Mouse (Mus musculus): ENCODE results near the gene Gpx4.

Gene Gpx4

GRCm38 (mm10) chr10:80074813-80075601, 28.0 kb downstream of the Gpx4 start:
- DNase-seq: peak; percentile 72

GRCm38 (mm10) chr10:80075924-80076323, 29.0 kb downstream of the Gpx4 start:
- DNase-seq: no peak

DNA sequence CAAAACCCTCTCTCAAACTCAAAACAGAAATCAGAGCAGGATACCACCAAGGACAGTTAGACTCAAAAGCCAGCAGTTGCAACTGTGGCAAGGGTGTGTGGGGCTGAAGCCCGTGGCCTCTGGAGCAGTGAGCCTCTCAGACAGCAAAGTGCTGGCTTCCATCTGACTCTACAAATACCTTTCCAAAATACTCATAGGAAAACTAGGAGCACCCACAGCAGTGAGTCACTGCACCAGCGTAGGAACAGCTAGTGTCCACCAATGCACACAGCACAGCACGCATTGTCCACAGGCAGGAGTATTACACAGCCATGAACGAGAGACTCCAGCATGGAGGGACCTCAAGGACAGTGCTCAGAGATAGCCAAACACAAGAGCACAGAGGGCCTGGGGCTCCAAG, 29.4 kb downstream of the Gpx4 start:
- no peak for DNase-seq

DNA sequence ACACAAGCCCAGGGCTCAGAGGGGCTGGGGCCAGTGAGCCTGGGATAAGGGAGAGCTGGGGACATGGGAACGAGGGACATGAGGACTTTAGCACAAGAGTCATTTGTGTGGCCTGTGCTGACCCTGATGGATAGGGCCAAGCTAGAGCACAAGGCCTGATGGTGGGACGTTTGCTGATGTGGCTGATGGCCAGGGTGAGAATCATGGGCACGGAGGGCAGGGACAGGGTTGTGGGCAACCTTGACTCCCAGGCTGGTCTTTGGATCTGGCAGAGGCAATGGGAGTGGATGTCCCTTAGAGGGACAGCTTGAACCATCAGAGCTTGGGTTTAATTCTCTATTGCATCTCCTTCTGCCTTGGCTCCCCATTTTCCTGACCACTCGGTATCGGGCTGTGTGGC, 30.3 kb downstream of the Gpx4 start:
- DNase-seq: no peak

GRCm38 (mm10) chr10:80078366-80078765, 31.4 kb downstream of the Gpx4 start:
- no peak for DNase-seq

DNA sequence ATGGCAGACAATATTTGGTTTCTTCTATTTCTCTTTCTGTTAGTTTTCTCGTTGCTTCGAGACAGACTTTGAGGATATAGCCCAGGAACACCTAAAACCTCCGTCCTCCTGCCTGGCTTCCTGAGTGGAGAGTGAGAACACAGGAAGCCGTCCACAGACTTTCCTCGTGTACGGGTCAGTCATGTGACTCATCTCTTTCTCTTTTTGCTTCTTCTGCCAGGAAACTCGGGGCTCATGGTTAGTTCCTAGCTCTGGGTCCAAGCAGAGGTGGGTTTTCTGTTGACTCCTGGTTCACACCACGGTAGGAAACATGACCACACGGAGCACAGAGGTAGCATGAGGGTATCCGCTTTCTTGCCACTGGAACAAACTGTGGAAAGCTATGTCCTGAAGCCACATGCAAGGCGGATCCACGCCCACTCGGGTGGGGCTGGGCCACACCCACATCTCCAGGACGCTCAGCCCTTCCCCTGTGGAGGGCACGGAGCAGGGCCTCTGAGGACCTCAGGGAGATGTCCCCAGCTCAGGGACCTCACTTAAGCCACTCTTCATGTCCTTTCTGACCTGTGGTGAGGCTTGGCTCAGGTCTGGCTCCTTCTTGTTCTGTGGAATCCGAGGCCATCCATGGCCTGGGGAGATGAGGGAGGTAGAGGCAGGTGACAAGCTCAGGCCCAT, 33.6 kb downstream of the Gpx4 start:
- DNase-seq: no peak

GRCm38 (mm10) chr10:80081075-80081474, 34.1 kb downstream of the Gpx4 start:
- DNase-seq: no peak

DNA sequence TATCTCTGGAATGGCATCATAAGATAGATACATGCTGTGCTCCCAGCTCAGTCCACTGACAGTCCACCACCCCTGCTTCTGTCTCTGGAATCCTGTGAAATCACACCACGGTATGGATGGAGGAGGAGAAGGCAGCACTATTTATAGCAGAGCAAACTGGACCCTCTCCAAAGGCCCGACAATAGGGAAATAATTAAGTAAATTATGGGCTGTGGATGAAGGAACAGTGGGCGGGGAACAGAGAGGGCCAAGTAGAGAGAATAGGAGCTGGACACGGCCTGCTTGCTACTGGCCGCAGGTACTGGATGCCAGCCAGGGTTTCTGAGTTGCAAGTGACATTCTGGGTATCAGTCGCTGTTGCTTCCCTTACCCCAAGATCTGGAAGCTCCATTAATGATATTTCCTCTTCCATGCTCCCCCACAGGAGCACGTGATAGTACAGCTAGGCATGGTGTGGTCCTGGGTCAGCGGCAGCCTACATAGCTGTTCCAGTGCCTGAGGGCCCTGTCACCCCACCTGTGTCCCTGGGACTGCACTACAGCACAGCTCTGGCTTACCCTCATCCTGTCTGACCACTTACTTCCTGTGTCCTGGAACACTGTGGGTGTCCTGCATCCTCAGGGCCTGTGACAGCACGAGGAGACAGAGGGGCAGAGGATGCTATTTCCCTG, 38.0 kb downstream of the Gpx4 start:
- peak; percentile 63 for DNase-seq

DNA sequence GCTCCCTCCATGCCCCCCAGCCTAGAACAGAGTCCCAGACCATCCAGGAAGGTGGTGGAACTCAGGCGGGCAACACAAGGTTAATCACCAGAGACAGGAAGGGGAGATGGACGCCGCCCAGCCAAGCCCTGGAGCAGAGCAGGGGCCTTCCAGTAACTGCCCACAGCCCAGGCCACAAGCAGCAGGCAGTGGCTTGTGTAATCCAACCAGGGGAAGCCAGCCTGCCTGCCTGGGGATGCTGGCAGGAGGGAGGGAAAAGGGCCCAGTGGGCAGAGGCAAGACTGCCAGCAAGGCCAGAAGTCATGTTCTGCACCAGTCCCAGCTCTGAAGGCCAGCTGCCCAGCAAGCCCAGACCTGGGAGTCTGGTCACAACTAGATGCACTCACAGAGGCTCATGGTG, 39.9 kb downstream of the Gpx4 start:
- no peak for DNase-seq

DNA sequence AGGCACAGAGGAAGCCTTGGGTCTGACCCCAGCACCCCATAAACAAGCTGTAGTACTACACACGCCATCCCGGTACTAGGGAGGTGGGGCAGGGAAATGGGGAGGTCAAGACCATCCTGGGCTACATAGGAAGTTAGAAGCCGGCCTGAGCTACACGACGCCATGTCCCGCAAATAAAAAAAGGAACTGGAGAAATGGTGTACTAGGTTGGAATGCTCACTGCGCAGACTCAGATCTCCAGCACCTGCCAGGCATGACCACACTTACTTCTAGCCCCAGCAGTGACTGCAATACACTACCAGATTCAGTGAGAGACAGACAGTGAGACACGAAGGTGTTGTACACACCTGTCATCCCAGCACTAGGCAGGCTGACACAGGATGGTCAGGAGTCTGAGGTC, 40.5 kb downstream of the Gpx4 start:
- no peak for DNase-seq

DNA sequence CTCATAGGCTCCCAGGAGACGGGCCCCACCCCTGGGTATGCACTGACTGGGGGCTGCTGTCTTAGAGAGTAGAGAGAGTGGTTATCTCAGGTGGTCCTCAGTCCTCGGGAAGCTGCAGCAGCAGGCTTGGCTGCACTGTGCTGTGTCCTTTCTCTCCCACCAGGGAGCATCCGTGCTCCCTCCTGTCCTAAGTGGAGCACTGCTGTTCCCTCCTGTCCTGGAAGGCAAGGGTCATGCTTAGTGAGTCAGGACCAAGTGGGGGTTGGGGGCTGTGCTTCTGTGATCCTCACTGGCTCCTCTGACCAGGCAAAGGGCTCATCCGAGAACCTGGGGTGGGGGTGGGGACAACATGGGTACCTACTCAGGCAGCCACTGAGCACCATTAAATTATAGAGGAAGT, 42.2 kb downstream of the Gpx4 start:
- DNase-seq: peak; percentile 64

GRCm38 (mm10) chr10:80091527-80091926, 44.6 kb downstream of the Gpx4 start:
- DNase-seq: no peak

- DNase-seq: no peak
Measured at GRCm38 (mm10) chr10:80092690-80093089, 45.7 kb downstream of the Gpx4 start.

DNA sequence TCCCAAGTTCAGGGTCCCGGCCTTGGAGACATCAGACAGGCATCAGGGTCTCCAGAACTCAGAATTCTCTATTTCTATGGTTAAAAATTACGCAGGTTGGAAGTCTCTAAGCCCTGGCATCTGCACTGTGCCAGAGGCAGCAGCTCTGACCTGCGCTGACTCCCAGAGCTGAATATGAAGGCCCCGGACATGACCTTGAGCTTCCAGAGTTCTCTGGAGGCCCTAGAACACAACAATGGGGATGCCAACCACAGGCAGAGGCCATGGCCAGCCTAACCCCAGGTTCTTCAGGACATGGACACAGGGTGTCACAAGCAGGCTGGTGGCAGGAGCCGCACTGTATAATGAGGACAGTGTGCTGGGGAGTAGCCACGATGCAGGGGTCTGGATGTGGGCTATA, 47.1 kb downstream of the Gpx4 start:
- no peak for DNase-seq

GRCm38 (mm10) chr10:80094684-80095083, 47.7 kb downstream of the Gpx4 start:
- peak; percentile 75 for DNase-seq

DNA sequence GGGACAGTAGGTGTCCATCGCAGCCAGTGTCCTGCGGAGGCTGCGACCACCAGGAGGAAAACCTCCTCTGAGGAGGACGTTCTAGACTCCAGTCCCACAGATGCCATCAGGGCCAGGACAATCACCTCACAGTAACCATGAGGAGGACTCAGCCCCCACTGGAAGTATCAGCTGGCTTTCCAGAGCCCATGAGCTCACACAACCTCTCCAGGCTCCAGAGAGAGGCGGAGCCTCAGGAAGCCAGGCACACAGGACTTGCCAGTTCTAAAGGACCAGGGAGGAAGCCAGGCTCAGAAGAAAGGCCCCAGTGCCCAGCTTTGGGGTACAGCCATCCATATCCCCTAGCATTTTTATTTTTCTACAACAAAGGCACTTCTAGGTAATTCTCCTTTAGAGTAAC, 48.6 kb downstream of the Gpx4 start:
- DNase-seq: no peak

DNA sequence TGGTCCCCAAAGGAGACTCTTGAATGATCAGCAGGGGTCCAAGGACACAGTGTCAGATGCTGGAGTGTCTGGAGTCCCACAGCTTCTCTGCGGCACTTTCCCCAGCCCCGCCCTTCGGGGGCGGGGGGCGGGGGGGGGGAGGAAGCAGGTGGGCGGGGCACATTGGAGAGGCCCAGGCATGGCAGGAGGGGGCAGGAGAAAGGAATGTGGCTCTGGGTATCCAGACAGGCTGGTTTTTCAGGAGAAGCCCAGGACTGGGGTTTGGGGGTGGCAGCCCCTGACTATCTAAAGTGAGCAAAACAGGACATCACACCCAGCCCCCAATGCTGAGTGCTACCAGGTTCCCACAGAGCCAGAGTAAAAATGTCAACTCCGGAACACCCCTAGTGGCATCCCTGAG, 50.3 kb downstream of the Gpx4 start:
- no peak for DNase-seq

GRCm38 (mm10) chr10:80098630-80099029, 51.7 kb downstream of the Gpx4 start:
- DNase-seq: no peak

DNA sequence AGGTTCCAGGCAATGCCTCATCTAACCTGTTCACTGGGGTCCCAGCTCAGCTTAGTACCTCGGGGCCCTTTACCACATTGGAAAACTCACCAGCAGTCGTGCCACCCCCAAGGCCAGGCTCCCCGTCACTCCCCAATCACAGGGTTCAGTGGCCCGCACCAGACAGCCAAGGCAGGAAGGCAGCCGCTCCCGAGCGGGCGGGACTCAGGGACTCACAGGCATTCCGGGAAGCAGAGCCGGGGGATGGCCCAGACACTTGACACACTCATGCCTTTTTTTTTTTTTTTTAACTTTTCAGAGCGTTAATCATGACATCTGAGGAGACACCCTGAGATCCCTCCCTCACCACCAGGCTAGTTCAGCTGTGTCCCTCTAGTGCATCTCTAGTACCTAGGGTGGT, 54.0 kb downstream of the Gpx4 start:
- peak; percentile 49 for DNase-seq

GRCm38 (mm10) chr10:80102216-80102915, 55.4 kb downstream of the Gpx4 start:
- peak; percentile 85 for DNase-seq

DNA sequence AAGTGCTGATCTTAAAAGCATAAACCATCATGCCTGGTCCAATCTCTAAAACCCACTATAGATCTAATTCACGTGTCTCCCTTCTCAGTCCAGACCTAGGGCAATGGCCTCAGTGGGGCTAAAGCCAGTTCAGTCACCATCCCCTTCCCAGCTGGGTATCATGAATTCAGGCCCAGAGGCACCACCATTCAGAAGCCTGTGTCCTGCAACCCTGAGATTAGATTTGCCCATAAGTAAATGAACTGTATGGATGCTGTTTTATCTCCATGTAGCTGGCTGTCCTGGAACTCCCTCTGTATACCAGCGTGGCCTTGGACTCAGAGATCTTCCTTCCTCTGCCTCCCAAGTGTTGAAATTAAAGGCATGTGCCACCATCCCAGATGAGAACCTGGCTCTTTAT, 56.1 kb downstream of the Gpx4 start:
- no peak for DNase-seq

DNA sequence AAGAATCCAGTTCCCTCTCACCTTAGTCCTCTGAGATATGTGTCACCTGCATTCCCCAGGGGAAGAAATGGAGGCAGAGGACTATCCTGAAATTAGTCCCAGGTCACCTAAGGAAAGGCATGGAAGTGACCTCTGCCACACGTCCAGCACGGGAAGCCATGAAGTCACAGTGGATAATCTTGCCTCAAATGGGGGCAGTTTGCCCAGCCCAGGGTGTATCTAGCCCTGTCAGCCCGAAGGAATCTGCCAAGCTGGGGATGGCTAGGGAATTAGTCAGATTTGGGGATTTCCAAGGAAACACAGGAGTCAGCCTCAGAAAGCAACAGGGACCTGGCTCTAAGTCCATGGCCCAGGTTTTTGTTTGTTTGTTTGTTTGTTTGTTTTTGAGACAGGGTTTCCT, 57.2 kb downstream of the Gpx4 start:
- DNase-seq: no peak

DNA sequence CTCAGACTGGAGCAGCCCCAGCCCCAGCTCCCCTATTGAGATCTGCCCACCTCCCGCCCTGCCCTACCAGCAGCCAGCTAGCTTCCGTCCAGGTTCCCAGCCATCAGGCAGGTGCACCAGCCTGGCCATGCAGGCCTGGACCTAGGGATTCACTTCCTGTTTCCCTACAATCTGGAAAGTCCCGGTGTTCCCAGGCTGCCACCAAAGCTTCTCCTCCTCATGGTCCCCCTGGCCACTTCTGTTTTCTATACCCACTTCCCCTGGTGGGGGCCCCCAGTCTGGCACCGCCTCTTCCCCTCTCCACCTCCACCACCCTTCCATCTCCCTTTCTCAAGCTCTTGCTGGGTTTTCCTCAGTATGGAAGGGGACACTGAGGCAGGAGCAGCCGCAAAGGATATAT, 58.5 kb downstream of the Gpx4 start, which contains the start of gene Sbno2:
TSS of gene Sbno2 (minus strand) at position 112 of the 400 bp plus-strand sequence.
- DNase-seq: no peak
